Mouse (Mus musculus) CD8-positive naive resting alpha-beta T cell, adult 2 months (primary cell): ENCODE data around the gene Cds2.
"Not testable (repeated sequence)": the region's sequence is repeated elsewhere in the genome, so short reads cannot be mapped to it uniquely, and the experiment has no call there.

Experiments
- DNase-seq, 2 experiments: peaks; one replicate each; pipeline ENCODE4 v3.0.0; 2022; ENCODE audit warnings: low read depth in 2 of 2, low spot score in 2 of 2

Gene Cds2

DNA sequence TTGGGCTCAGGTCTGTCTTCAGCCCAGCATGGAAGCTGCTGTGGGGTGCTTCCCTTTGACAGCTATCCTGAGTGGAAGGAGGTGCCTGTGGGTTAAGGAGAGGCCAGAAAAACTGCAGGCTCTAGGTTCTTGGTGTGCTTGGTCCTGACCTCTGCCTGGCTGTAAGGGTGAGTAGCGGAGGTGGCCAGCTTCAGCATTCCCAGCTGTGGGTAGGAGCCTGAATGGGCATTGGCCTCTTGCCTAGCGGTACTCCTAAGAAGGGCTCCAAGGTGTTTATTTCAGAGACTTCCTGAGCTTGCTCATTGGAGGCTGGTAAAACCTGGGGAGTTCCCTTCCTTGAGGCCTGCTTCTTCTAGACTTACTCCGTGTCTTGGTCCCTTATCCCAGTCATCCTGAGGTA is 28.3 kb downstream of the Cds2 start:
- no peak for DNase-seq

DNA sequence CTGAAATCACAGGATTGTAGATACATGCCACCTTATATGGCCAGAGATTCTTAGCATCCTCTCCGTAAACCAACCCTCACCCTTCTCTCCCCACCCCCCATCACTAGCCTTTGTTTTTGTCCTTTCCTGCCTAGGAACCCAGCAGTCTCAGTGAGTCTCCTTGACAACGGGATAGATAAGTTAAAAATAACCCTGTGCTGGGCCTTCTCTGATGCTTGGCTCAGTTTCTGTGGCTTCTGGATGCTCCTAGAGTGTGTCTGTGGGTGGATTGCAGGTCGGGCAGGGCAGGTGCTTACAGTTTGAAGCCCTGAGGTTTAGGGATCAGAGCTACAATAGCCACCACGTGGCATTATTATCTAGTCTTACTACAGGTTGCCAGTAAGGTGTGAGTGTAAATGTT is 29.1 kb downstream of the Cds2 start:
- DNase-seq = no peak

GRCm38 (mm10) chr2:132293694-132294450 is 30.9 kb downstream of the Cds2 start:
- DNase-seq = no peak

DNA sequence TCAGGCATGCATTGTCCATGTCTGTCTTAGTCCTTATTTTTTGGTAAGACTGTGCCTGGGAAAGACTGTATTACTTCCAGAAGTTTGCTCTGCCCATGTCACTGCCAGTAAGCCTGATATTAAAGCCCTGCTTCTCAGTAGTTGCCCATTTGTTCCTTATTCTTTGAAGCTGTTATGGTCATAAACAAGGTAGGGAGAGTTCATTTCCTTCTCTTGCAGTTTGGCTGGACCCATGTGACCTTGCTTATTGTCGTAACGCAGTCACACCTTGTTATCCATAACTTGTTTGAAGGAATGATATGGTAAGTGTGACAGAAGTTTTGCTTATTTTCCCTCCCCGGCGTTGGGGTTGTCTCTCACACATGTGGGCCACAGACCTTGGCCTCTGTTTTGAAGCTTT is 35.3 kb downstream of the Cds2 start:
- no peak for DNase-seq

DNA sequence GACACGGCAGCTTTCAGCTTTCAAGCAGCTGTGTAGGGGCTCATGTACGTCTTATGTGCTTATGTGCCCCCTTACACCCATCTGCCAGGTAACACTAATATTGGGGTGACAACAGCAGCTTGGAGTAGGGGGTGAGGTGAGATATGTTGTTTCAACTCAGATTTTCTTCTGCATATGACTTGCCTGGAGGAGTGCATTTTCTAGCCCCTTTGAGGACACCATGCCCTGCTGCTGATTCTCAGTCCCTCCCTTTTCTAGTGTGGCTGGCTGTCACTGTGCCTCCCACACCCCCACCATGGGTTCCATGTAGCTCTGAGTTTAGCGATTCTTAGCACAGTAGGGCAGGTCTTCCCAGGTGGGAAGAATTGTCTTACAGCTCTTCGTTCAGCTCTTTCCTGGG is 38.5 kb downstream of the Cds2 start:
- DNase-seq = no peak

GRCm38 (mm10) chr2:132305165-132305564 is 42.2 kb downstream of the Cds2 start:
- DNase-seq = no peak

DNA sequence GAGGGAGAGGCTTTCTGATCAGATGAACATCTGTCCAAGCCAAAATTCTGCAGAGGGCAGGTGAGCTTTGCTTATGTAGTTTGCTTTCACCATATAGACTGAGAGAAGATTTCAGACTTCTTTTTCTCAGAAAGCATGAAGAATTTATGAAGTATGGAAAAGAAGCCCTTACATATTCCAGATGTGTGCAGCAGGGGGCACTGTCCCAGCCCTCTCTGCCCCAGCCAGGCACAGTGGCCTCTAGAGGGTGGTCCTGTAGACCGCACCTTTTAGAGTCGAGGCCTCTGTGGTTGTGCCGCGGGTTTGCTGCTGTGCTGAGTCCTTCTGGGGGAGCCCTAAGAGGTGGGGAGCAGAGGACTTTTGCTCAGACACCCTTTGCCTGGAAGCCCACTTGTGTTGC is 43.0 kb downstream of the Cds2 start:
- no peak for DNase-seq

- DNase-seq = no peak
Observed at GRCm38 (mm10) chr2:132307213-132307843, 44.4 kb downstream of the Cds2 start.

DNA sequence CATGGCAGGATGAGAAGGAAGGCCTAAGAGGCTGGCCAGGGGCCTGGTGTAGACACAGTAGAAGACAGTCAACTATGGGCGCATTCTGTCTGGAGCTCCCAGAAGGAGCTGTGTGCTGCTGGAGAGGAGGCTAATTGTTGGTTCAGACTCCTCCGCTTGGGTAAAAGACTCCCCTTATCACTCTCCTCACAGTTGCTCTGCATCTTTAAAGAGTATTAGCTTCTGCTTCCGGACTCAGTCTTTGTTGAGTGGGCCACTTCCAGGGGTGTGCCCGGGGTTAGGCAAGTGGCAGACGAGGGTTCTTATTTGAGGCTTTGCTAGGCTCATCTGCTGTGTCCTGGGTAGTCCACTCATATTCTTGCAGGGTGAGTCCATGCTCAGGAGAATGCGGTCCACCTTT is 45.9 kb downstream of the Cds2 start:
- no peak for DNase-seq

DNA sequence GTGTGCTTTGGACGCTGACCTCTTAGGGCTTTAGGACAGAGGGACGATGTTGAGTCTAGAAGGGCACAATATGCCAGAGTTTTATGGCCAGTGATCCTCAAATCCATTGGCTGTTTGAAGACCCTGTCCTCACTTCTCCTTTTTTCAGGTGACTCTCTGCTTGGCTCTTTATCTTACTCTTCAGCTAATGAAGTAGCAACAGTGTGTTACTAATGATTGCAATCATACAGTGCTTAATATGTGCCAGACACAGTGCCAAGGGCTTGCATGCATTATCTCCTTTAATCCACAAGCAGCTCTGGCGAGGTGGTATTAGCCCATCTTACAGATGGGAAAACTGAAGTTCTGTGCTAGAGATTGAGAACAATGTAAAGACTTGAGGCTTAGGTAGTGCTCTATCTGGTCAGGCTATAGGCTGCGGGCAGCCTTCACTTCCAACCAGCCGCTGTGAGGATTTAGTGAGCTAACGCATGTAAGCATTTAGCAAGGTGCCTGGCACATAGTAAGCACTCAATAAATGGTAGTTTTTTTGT is 46.5 kb downstream of the Cds2 start:
- no peak for DNase-seq

DNA sequence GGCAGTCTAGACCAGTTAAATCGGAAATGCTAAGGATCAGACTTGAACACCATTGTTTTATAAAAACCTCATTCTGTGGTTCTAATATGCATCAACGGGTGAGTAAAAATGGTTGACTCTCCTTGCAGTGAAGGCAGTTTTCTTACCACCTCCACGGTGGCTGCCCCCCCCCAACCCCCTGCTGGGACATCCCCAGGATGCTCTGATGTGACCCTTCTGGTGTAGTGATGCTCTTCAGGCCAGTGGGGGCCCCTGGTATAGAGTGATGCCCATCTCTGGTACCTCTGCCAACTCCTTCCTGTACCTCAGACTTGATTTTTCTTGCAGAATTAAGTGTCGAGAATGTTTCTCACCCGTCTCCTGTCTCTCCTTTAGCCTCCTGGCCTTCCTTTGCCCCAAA is 49.7 kb downstream of the Cds2 start:
- DNase-seq = no peak

DNA sequence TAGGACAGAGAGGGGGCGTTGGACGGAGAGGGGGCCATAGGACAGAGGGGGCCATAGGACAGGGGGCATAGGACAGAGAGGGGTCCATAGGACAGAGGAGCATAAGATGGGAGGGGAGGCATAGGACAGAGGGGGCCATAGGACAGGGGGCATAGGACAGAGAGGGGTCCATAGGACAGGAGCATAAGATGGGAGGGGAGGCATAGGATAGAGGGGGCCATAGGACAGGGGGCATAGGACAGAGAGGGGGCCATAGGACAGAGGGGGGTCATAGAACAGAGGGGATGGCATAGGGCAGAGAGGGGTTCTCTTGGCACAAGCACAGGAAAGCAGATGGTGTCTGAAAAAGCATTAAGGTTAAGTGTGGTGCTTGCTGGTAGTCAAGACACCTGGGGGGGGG is 50.6 kb downstream of the Cds2 start:
- no peak for DNase-seq

GRCm38 (mm10) chr2:132314057-132314456 is 51.1 kb downstream of the Cds2 start:
- not testable (repeated sequence) for DNase-seq

GRCm38 (mm10) chr2:132316041-132316808 is 53.3 kb downstream of the Cds2 start:
- DNase-seq = peak; percentile 25 to 52

DNA sequence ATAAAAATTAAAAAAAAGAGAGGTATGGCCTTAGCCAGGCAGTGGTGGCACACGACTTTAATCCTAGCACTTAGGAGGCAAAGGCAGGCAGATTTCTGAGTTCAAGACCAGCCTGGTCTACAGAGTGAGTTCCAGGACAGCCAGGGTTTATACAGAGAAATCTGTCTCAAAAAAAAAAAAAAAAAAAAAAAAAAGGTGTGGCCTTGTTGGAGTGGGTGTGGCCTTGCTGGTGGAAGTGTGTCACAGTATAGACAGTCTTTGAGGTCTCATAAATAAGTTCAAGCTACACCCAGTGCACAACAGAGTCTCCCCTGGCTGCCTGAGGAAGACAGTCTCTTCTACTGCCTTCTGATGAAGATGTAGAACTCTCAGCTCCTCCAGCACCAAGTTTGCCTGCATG is 54.2 kb downstream of the Cds2 start:
- DNase-seq = no peak

DNA sequence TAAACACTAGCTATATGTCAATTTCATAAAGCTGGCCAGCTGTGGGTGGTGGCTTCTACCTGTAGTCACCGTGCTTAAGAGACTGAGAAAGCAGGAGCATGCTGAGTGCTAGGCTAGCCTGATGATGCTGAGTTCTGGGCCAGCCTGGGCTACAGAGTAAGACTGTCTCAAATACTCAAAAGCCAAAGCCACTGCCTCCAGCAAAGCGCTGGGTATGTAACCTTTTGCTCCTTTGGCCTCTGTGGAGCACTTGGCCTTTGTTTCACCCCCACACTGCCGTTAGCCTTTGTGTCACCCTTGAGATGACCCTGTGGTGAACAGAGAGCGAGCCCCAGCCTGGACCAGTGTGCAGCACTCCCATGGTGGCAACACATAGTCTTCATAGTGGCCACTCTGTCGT is 57.6 kb downstream of the Cds2 start:
- no peak for DNase-seq

DNA sequence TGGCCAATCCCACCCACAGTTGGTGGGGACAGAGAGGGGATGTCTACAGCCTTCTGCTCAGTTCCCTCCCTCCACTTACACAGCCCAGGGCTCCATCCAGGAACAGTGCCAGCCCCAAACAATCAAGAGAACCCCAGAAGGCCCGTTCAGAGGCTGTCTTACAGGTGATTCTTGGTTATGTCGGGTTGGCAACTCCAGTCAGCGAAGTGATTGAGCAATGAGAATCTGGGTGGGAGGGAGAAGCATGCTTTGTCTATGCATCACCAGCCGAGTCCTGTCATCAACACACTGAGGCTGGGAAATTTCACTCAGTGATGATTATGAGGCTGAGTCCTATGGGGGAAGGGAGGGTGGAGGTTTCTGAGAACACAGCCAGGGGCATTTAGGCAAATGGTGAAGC is 60.6 kb downstream of the Cds2 start:
- no peak for DNase-seq

DNA sequence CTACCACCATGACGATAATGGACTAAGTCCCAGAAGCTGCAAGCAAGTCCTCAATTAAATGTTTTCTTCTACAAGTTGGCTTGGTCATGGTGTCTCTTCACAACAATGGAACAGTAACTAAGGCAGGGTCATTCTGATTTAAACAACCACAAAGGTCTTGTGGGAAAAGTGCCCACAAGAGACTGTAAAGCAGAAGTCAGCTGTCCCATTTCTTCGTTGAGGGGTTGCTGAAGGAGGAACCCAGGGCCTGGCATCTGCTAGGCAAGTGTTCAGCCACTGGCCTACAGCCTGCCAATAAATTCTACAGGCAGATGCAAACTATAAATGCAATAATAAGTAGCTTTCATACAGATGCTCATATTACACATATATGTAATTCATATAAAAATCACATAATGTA is 74.3 kb downstream of the Cds2 start:
- DNase-seq = no peak

DNA sequence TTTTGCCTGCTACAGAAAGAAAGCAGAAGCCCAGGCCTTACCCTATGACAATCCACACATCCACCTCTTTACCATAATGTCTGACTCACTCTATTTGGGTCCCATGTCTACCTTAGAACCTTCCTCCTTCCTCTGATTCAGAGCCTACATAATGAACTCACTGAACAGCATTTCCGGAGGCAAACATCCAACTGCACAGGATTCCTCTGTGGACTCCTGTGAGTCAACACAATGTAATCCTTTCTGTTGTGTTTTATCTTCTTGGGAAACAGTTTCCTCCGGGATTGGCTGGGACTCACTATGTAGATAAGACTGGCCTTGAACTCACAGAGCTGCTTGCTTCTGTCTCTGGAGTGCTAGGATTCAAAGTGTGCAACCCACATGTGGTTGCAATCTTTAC is 77.4 kb downstream of the Cds2 start:
- no peak for DNase-seq

DNA sequence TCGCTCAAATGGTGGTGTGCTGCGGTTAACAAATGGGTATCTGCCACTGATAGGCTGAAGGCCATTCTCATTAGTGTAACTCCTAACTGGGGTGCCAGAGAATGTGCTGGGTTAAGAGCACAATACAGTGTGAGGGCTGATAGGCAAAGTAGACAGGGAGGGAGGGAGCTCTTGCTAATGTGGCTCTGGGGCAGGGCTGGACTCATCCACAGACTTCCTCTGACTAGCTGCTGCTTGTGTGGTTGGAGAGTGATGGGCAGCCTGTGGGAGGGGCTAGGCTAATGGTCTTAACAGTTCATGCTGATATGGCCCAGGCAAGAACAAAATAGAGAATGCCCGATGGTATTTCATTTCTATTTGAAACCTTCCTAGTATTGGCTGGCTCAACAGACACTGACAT is 78.3 kb downstream of the Cds2 start:
- no peak for DNase-seq

DNA sequence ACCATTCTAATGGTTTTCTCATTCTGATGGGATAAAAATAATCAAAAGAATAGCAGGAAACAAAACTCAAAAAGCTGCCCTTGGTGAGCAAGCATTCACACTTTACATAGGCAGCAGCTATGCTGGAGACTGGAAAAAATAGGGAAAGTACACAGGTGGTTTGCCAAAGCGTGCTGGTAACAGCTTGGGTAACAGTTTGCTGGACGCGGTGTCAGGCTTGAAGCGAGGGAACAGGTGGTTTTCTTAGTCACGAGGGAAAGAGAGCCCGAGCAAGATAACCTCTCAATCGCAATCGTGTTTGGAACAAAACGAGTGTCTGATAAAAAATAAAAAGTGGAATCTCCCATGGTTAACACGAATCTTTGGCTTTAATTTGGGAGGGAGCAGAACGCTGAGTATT is 80.9 kb downstream of the Cds2 start:
- no peak for DNase-seq
